Mouse (Mus musculus) erythroblast, embryonic 14.5 days (primary cell): ENCODE results near the gene Cep85l. TPM values are rescaled to one million over a fixed set of nuclear protein-coding genes. Genes with fewer than 3 reads are reported as not detected.

ENCODE experiments used
- H3K27me3 ChIP-seq: 2 replicates; pipeline ENCODE4 v1.6.1; 2012; ENCODE audit warnings: inconsistent platforms; ENCODE audit not compliant: control insufficient read depth
- H3K36me3 ChIP-seq: 2 replicates; pipeline ENCODE4 v1.6.1; 2012; ENCODE audit warnings: mild to moderate bottlenecking, inconsistent platforms; ENCODE audit not compliant: control insufficient read depth
- H3K4me1 ChIP-seq: 2 replicates; pipeline ENCODE4 v1.6.1; 2012; ENCODE audit warnings: inconsistent platforms; ENCODE audit not compliant: control insufficient read depth
- H3K4me3 ChIP-seq: replicated peaks from 2 replicates; pipeline ENCODE3; 2012; ENCODE audit warnings: moderate library complexity, mild to moderate bottlenecking, inconsistent platforms
- H3K9me3 ChIP-seq: 2 replicates; pipeline ENCODE4 v1.6.1; 2012; ENCODE audit warnings: low read length, inconsistent platforms, mixed read lengths; ENCODE audit not compliant: control insufficient read depth
- GATA1 ChIP-seq: IDR thresholded peaks from 2 replicates; pipeline ENCODE4 v1.6.1; 2012; ENCODE audit warnings: low read length, inconsistent platforms, mixed read lengths
- TAL1 ChIP-seq: IDR thresholded peaks from 3 replicates; pipeline ENCODE4 v1.6.1; 2012; ENCODE audit warnings: low read length, inconsistent platforms, mixed read lengths
- polyA plus RNA-seq: library from polyadenylated mRNA; stranded (reverse); fragments of >175 nt; gene quantifications from 2 replicates; pipeline ENCODE4 v1.2.3, GENCODE M21; 2012

The Cep85l gene
- polyA plus RNA-seq, 1 experiment, result 0.02 TPM

GRCm38 (mm10) chr10:53346916-53347315 lies 32.8 kb downstream of the Cep85l start:
- Histone ChIP-seq H3K36me3 (peaks cover 5% of the 10 kb centered on the region), H3K27me3 (no peaks in the 10 kb centered on the region), H3K4me3 (no peak overlapping the region), H3K9me3 (no peaks in the 10 kb centered on the region), H3K4me1 (peaks cover 8% of the 10 kb centered on the region)
- TF ChIP-seq TAL1 (no peak), GATA1 (no peak)

- TF ChIP-seq GATA1 (no peak), TAL1 (no peak)
- H3K9me3 ChIP-seq, result no peaks in the 10 kb centered on the region
- peaks cover 8% of the 10 kb centered on the region for H3K4me1 ChIP-seq
- H3K27me3 ChIP-seq, result no peaks in the 10 kb centered on the region
- H3K4me3 ChIP-seq, result no peak overlapping the region
- peaks cover 5% of the 10 kb centered on the region for H3K36me3 ChIP-seq
Measured at GRCm38 (mm10) chr10:53346506-53346905, 33.2 kb downstream of the Cep85l start.

GRCm38 (mm10) chr10:53345508-53345907 lies 34.2 kb downstream of the Cep85l start:
- TF ChIP-seq GATA1 (no peak), TAL1 (no peak)
- no peaks in the 10 kb centered on the region for H3K27me3 ChIP-seq
- peaks cover 8% of the 10 kb centered on the region for H3K4me1 ChIP-seq
- peaks cover 5% of the 10 kb centered on the region for H3K36me3 ChIP-seq
- H3K9me3 ChIP-seq, result no peaks in the 10 kb centered on the region
- H3K4me3 ChIP-seq, result no peak overlapping the region

- H3K4me1 ChIP-seq, result peaks cover 3% of the 10 kb centered on the region
- no peak for TF ChIP-seq TAL1
- TF ChIP-seq GATA1, result no peak
- peaks cover 4% of the 10 kb centered on the region for H3K36me3 ChIP-seq
- no peak overlapping the region for H3K4me3 ChIP-seq
- no peaks in the 10 kb centered on the region for H3K27me3 ChIP-seq
- H3K9me3 ChIP-seq, result no peaks in the 10 kb centered on the region
Measured at GRCm38 (mm10) chr10:53343865-53344264, 35.9 kb downstream of the Cep85l start.

GRCm38 (mm10) chr10:53343384-53343783 lies 36.4 kb downstream of the Cep85l start:
- H3K4me1 ChIP-seq, result peaks cover 3% of the 10 kb centered on the region
- TF ChIP-seq TAL1 (no peak), GATA1 (no peak)
- H3K9me3 ChIP-seq, result no peaks in the 10 kb centered on the region
- no peak overlapping the region for H3K4me3 ChIP-seq
- H3K27me3 ChIP-seq, result no peaks in the 10 kb centered on the region
- peaks cover under 1% of the 10 kb centered on the region; the same call in 1 of the 2 replicates for H3K36me3 ChIP-seq

- Histone ChIP-seq H3K4me1 (peaks cover 7% of the 10 kb centered on the region), H3K36me3 (no peaks in the 10 kb centered on the region; the same call in 1 of the 2 replicates), H3K27me3 (no peaks in the 10 kb centered on the region), H3K9me3 (no peaks in the 10 kb centered on the region), H3K4me3 (no peak overlapping the region)
- TF ChIP-seq TAL1, result no peak
- TF ChIP-seq GATA1, result no peak
Measured at GRCm38 (mm10) chr10:53342166-53342728, 37.5 kb downstream of the Cep85l start.

GRCm38 (mm10) chr10:53341288-53341965 lies 38.3 kb downstream of the Cep85l start:
- TF ChIP-seq TAL1 (no peak), GATA1 (no peak)
- Histone ChIP-seq H3K4me3 (no peak overlapping the region), H3K9me3 (no peaks in the 10 kb centered on the region), H3K36me3 (no peaks in the 10 kb centered on the region), H3K4me1 (peaks cover 13% of the 10 kb centered on the region), H3K27me3 (no peaks in the 10 kb centered on the region)

- Histone ChIP-seq H3K9me3 (no peaks in the 10 kb centered on the region), H3K36me3 (no peaks in the 10 kb centered on the region)
Measured at GRCm38 (mm10) chr10:53339045-53339444, 40.7 kb downstream of the Cep85l start.

GRCm38 (mm10) chr10:53337162-53337923 lies 42.4 kb downstream of the Cep85l start, which contains the start of gene Pln:
Gene Pln, plus strand, starts transcription at chr10:53337667.
- TF ChIP-seq GATA1 (no peak), TAL1 (no peak)
- peaks cover 45% of the 10 kb centered on the region for H3K4me1 ChIP-seq
- H3K4me3 ChIP-seq, result no peak within 1 kb of the TSS
- H3K9me3 ChIP-seq, result no peaks in the 10 kb centered on the region
- H3K27me3 ChIP-seq, result no peaks in the 10 kb centered on the region
- no peaks in the 10 kb centered on the region for H3K36me3 ChIP-seq

More at GRCm38 (mm10) chr10:53339045-53339444, 40.7 kb downstream of the Cep85l start:
- H3K4me1 ChIP-seq, result peaks cover 34% of the 10 kb centered on the region
- H3K27me3 ChIP-seq, result no peaks in the 10 kb centered on the region
- H3K4me3 ChIP-seq, result no peak overlapping the region
- TF ChIP-seq TAL1, result no peak
- TF ChIP-seq GATA1, result no peak
